Mouse (Mus musculus) telencephalon, adult 2 months (tissue): ENCODE data around the gene Tspan4.
A peak's percentile ranks its signal among the peaks of the same experiment; 100 is the strongest.
"Not testable (repeated sequence)": the region's sequence is repeated elsewhere in the genome, so short reads cannot be mapped to it uniquely, and the experiment has no call there.

Source experiments
- DNase-seq: peaks from one replicate; pipeline ENCODE4 v3.0.0-alpha.2; 2011; ENCODE audit warnings: low read depth, low spot score

Tspan4 gene

GRCm38 (mm10) chr7:141439140-141439679, 35.8 kb upstream of the Tspan4 start:
- no peak for DNase-seq

GRCm38 (mm10) chr7:141439811-141440210, 35.2 kb upstream of the Tspan4 start:
- no peak for DNase-seq

- no peak for DNase-seq
Observed at GRCm38 (mm10) chr7:141440613-141441012, 34.4 kb upstream of the Tspan4 start.

GRCm38 (mm10) chr7:141441460-141441859, 33.6 kb upstream of the Tspan4 start:
- no peak for DNase-seq

- DNase-seq = no peak
Observed at GRCm38 (mm10) chr7:141442199-141442598, 32.8 kb upstream of the Tspan4 start.

DNA sequence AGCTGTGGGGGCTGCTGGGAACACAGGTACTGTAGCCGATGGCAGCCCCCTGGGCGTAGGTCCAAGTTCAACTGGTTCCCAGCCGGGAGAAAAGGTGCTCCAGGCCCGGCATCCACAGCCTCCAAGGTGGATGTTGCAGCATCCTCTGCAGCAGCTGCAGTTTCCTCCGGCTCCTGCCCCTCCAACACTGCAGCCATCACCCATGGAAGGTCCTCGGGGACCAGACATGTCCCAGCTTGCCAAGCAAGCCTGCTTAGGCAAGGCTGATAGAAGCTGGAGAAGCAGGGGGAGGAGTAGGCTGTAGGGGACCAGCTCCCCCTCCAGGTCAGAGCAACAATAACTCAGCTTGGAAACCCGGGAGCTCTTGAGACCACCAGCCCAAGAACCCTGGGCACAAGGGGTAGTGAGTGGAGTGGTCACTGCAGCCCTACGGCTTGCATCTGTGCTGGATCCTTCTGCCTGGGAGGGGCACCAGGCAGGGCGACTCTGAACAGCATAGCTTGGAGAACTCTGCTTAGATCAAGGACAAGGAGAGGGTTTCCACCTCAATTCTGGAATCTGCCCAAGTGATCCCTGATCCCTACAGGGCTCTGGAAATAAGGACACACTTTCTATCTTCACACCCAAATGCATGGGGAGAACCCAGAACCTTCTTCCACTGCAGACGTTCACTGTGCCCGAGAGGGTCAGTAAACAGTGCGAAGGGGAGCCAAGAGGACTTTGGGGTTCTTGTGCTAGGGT, 31.8 kb upstream of the Tspan4 start:
- no peak for DNase-seq

DNA sequence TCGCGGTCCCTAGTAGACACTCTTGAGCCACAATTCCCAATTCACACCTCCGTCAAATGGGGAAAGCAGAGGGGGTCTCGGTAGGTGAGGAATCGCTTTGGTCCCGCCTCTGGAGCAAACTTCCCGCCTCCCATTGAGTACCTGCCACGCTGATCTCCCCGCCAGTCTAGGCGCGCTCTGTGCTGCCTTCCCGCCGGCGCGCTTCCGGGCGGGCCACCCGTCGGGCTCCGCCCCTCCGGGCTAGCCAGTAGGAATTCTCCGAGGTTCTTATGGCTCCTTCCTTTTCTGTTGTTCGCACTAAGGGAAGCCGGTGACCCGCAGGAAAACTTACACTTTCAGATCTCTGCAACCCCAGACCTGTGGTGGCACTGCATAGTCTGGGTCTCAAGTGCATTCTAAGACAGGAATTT, 31.2 kb upstream of the Tspan4 start, which contains the start of gene Pidd1:
Gene Pidd1 (minus strand): TSS at position 198 of the 410 bp plus-strand sequence.
- no peak for DNase-seq

DNA sequence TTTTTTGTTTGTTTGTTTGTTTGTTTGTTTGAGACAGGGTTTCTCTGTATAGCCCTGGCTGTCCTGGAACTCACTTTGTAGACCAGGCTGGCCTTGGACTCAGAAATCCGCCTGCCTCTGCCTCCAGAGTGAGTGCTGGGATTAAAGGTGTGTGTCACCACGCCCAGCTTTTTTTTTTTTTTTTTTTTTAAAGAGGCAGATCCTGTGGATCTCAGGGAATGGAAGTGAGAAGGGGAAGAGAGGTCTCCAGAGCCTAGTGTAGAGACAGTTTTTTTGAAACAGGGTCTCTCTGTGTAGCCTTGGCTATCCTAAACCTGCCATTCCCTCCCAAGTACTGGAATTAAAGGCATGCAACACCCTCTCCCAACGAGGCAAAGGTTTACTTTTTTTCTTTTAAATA, 28.7 kb upstream of the Tspan4 start:
- not testable (repeated sequence) for DNase-seq

DNA sequence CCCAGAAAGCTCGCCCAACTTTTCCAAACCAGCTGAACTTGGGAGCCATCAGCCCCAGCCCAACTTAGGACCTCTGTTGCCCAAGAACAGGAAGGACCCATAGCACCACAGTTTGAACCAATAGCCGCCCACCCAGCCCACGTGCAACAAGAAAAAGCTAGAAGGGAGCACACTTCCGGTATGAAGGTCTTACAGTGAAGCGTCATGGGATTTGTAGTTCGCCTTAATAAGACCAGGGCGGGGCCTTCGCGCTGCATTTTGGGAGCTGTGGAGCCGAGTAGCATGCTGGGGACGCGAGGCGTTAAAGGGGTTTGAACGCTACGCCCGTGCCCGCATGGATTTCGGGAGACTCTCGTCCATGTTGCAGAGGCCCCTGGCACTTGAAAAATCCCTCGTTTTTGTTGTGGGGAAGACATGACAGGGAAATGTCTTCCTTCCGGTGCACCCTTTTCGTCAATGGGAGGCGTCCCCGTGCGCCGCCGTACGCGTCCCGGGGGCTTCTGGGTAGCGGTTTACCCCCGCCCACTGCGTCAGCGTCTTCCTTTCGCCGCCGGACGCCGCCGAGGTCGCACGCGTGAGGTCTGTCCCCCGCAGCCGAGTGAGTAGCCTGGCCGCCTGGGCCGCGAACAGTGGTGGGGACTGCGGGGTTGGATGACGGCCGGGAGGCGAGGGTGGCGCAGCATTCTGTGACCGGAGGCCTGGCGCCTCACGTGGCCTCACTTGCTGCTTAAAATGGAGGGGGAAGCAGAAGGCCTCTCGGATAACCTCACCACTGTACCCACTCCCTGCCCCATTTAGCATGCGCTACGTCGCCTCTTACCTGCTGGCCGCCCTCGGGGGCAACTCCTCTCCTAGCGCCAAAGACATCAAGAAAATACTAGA, 27.7 kb upstream of the Tspan4 start, which contains the start of gene Rplp2:
Gene Rplp2 (plus strand): TSS at position 261 of the 882 bp plus-strand sequence.
- DNase-seq = peak; percentile 97

DNA sequence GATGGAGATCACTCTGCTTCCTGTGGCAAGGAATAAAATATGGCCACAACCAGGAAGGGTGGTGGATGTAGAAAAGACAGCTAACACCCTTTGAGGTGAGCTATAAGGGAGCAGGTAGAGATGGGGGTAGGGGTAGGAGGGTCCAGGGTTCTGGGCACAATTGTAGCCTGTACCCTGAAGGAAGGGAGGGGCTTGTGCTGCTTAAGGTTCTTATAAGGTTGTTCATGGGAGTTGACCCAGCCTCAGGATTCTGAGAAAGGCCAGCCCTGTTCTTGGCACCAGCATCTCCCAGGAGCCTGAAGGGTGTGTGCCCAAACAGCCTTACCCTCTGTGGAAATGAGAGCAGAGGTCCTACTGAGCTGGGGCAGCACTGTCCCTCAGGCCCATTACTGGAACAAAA, 23.1 kb upstream of the Tspan4 start:
- no peak for DNase-seq

DNA sequence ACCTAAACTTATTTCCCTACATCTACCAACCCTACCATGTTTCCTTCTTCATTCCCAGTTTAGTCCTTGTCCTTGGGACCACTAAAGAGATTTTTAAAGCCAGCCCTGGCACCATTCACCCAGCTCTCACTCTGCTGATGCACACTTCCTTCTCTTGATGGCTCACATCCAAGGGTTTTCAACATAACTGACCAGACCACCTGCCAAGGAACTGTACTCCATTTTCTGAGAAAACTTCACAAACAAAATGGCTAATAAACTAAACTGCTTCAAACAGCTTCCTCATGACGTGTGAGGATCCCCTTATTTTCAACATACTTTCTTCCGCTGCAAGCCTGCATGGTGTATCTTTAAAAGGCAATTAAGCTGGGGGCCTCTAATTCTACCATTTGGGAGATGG, 21.4 kb upstream of the Tspan4 start:
- no peak for DNase-seq

DNA sequence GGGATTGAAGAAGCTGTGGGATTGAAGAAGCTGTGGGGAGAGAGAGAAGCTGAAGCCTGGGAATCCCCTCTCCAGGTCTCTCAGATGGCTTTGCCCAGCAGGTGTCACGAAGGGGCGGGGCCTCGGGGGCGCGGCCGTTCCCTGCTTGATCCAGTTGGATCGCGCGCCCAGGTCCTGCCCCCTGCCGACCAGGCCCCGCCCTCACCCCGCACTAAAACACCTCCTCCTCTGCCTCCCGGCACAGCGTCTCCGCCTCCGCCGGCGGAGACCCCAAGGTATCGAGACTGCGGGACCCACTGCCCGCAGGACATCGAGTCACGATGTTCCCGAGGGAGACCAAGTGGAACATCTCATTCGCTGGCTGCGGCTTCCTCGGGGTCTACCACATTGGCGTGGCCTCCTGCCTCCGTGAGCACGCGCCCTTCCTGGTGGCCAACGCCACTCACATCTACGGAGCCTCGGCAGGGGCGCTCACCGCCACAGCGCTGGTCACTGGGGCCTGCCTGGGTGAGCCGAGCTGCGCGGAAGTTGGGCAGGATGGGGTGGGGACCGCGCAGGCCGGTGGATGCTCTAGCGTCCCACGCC, 20.0 kb upstream of the Tspan4 start, which contains the start of gene Pnpla2:
Gene Pnpla2 (plus strand): TSS at position 232 of the 585 bp plus-strand sequence.
- DNase-seq = peak; percentile 80

- DNase-seq = no peak
Observed at GRCm38 (mm10) chr7:141455610-141456314, 19.3 kb upstream of the Tspan4 start.

DNA sequence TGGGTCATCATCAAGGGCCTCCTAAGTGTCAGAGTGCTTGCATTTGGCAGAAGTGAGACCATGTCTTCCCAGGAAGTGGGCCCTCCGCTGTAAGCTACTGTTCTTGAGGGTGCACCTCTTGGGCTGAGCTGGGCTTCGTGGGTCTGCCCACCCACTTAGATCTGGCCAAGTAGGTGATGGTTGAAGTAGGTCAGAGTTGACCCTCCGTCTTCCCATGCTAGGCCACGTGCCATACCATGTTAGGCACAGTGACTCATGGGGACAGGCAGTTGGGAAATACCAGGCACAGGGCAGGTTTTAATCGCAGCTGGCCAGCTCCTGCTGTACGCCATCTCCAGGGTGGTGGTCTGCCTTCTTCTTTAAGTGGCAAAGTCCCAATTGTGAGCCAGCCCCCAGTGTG, 18.3 kb upstream of the Tspan4 start:
- DNase-seq = no peak

- DNase-seq = no peak
Observed at GRCm38 (mm10) chr7:141457236-141457635, 17.8 kb upstream of the Tspan4 start.

GRCm38 (mm10) chr7:141457986-141458660, 16.9 kb upstream of the Tspan4 start:
- DNase-seq = no peak

GRCm38 (mm10) chr7:141458661-141459060, 16.4 kb upstream of the Tspan4 start:
- DNase-seq = no peak

- DNase-seq = no peak
Observed at GRCm38 (mm10) chr7:141459301-141459711, 15.7 kb upstream of the Tspan4 start.

DNA sequence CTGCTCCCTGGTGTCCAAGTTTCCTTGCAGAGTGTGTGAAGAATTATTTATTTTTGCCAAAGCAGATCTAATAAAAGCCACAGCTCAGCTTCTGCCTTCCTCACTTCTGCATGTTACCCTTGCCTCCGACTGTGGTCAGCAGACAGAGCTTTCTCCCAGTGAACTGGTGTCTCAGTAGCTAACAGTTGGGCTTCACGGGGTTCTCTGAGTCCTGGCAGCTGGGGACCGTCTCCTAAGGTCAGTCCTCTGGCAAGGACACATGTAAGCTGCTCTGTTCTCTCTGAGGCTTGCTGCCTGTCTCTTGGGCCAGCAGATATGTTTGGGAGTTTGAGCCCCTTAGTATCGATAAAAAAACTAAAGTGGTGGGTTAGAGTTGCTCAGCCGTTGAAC, 15.0 kb upstream of the Tspan4 start:
- DNase-seq = no peak

DNA sequence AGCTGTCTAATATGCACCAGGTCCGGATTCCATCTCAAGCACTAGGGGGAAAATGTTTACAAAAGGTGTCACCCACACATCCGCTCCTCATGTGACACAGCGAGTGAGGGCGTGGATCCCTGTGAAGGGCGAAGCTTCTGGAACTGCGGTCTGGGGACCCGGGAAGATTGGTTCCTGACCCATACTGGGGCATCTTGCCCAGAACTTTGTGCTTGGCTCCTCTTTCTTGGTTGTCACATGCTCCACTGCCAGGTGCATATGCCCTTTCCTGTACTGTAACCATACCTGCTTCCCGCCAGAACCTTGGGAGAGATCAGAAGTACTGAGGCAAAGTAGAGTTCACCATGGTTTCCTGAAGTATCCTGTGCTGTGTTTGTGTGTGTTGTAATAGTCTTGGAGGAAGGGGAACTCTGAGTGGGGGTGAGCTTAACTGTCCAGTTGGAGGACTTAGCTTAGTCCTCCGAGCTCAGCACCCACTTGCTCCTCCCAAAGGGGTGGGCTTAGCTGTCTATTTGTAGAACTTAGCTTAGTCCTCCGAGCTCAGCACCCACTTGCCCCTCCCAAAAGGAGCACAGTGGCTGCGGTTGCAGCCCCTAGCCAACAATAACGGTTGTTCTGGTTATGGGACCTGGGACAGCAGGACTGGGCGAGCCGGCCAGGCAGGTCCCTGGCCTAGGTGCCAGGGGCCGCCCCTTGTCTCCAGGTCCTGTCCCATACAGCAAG, 14.5 kb upstream of the Tspan4 start, which contains the start of gene Cracr2b:
Gene Cracr2b (plus strand): TSS at position 704 of the 723 bp plus-strand sequence.
- DNase-seq = no peak
